Mouse (Mus musculus): ENCODE data around the gene Strada. TPM values are rescaled to one million over a fixed set of nuclear protein-coding genes. Genes with fewer than 3 reads are reported as not detected.

Gene Strada
- polyA plus RNA-seq, 1 experiment = 21.3 TPM

- H3K36me3 ChIP-seq (ENCODE audit: control insufficient read depth, insufficient read depth) = peaks cover 8% of the 10 kb centered on the region
- TF ChIP-seq FOSL1 (IDR thresholded peaks at IDR 0.05; ENCODE audit: insufficient read depth, low read length, poor library complexity, severe bottlenecking) (no peak), CEBPB (IDR thresholded peaks at IDR 0.05; ENCODE audit: low read depth) (no peak), CTCF (IDR thresholded peaks at IDR 0.05; ENCODE audit: control insufficient read depth, insufficient read depth, insufficient read length) (no peak), MYOG (IDR thresholded peaks at IDR 0.05; ENCODE audit: control insufficient read depth, extremely low read depth, insufficient read length) (no peak)
- H3K27me3 ChIP-seq (ENCODE audit: control insufficient read depth, insufficient read depth, insufficient read length) = no peaks in the 10 kb centered on the region
- H3K4me3 ChIP-seq (ENCODE audit: insufficient read depth, poor library complexity, severe bottlenecking) = no peak overlapping the region
- H3K79me2 ChIP-seq (ENCODE audit: control insufficient read depth, insufficient read depth) = no peaks in the 10 kb centered on the region
- H3ac ChIP-seq (ENCODE audit: control insufficient read depth, insufficient read length, low read depth) = no peak overlapping the region
- no peaks in the 10 kb centered on the region for H3K79me3 ChIP-seq (ENCODE audit: low read depth)
Observed at GRCm38 (mm10) chr11:106175081-106175480, 26.9 kb downstream of the Strada start.

- TF ChIP-seq CEBPB (IDR thresholded peaks at IDR 0.05; ENCODE audit: low read depth) = no peak
- no peaks in the 10 kb centered on the region for H3K27me3 ChIP-seq (ENCODE audit: control insufficient read depth, insufficient read depth, insufficient read length)
- H3K4me3 ChIP-seq (ENCODE audit: insufficient read depth, poor library complexity, severe bottlenecking) = no peak overlapping the region
- H3ac ChIP-seq (ENCODE audit: control insufficient read depth, insufficient read length, low read depth) = no peak overlapping the region
- H3K36me3 ChIP-seq (ENCODE audit: control insufficient read depth, insufficient read depth) = peaks cover 11% of the 10 kb centered on the region
- no peaks in the 10 kb centered on the region for H3K79me2 ChIP-seq (ENCODE audit: control insufficient read depth, insufficient read depth)
- no peaks in the 10 kb centered on the region for H3K79me3 ChIP-seq (ENCODE audit: low read depth)
Observed at GRCm38 (mm10) chr11:106174372-106174771, 27.6 kb downstream of the Strada start.

GRCm38 (mm10) chr11:106173228-106173627, 28.7 kb downstream of the Strada start:
- Histone ChIP-seq H3K27me3 (ENCODE audit: control insufficient read depth, insufficient read depth, insufficient read length) (no peaks in the 10 kb centered on the region), H3K79me3 (ENCODE audit: low read depth) (no peaks in the 10 kb centered on the region), H3K36me3 (ENCODE audit: control insufficient read depth, insufficient read depth) (peaks cover 13% of the 10 kb centered on the region), H3ac (ENCODE audit: control insufficient read depth, insufficient read length, low read depth) (no peak overlapping the region), H3K4me3 (ENCODE audit: insufficient read depth, poor library complexity, severe bottlenecking) (no peak overlapping the region), H3K79me2 (ENCODE audit: control insufficient read depth, insufficient read depth) (no peaks in the 10 kb centered on the region)
- TF ChIP-seq USF1 (IDR thresholded peaks at IDR 0.05; ENCODE audit: low read depth) (no peak), FOSL1 (IDR thresholded peaks at IDR 0.05; ENCODE audit: insufficient read depth, low read length, poor library complexity, severe bottlenecking) (no peak), MYOD1 (IDR thresholded peaks at IDR 0.05; ENCODE audit: control insufficient read depth, insufficient read length, low read depth) (no peak), CTCF (IDR thresholded peaks at IDR 0.05; ENCODE audit: control insufficient read depth, insufficient read depth, insufficient read length) (no peak), CEBPB (IDR thresholded peaks at IDR 0.05; ENCODE audit: low read depth) (no peak), MAX (IDR thresholded peaks at IDR 0.05) (no peak), MYOG (IDR thresholded peaks at IDR 0.05; ENCODE audit: control insufficient read depth, extremely low read depth, insufficient read length) (no peak)

GRCm38 (mm10) chr11:106170807-106171206, 31.2 kb downstream of the Strada start:
- no peaks in the 10 kb centered on the region for H3K79me2 ChIP-seq (ENCODE audit: control insufficient read depth, insufficient read depth)
- no peaks in the 10 kb centered on the region for H3K27me3 ChIP-seq (ENCODE audit: control insufficient read depth, insufficient read depth, insufficient read length)
- peaks cover 30% of the 10 kb centered on the region for H3K36me3 ChIP-seq (ENCODE audit: control insufficient read depth, insufficient read depth)
- H3ac ChIP-seq (ENCODE audit: control insufficient read depth, insufficient read length, low read depth) = no peak overlapping the region
- no peak overlapping the region for H3K4me3 ChIP-seq (ENCODE audit: insufficient read depth, poor library complexity, severe bottlenecking)
- no peaks in the 10 kb centered on the region for H3K79me3 ChIP-seq (ENCODE audit: low read depth)
- TF ChIP-seq MYOG (IDR thresholded peaks at IDR 0.05; ENCODE audit: control insufficient read depth, extremely low read depth, insufficient read length) = no peak
- no peak for TF ChIP-seq CTCF (IDR thresholded peaks at IDR 0.05; ENCODE audit: control insufficient read depth, insufficient read depth, insufficient read length)
- no peak for TF ChIP-seq MAX (IDR thresholded peaks at IDR 0.05)
- TF ChIP-seq MYOD1 (IDR thresholded peaks at IDR 0.05; ENCODE audit: control insufficient read depth, insufficient read length, low read depth) = no peak
- no peak for TF ChIP-seq FOSL1 (IDR thresholded peaks at IDR 0.05; ENCODE audit: insufficient read depth, low read length, poor library complexity, severe bottlenecking)
- no peak for TF ChIP-seq USF1 (IDR thresholded peaks at IDR 0.05; ENCODE audit: low read depth)
- no peak for TF ChIP-seq CEBPB (IDR thresholded peaks at IDR 0.05; ENCODE audit: low read depth)

- H3K36me3 ChIP-seq (ENCODE audit: control insufficient read depth, insufficient read depth) = peaks cover 41% of the 10 kb centered on the region
- H3K79me2 ChIP-seq (ENCODE audit: control insufficient read depth, insufficient read depth) = no peaks in the 10 kb centered on the region
- no peaks in the 10 kb centered on the region for H3K27me3 ChIP-seq (ENCODE audit: control insufficient read depth, insufficient read depth, insufficient read length)
- H3K4me3 ChIP-seq (ENCODE audit: insufficient read depth, poor library complexity, severe bottlenecking) = no peak overlapping the region
- TF ChIP-seq CEBPB (IDR thresholded peaks at IDR 0.05; ENCODE audit: low read depth) = peak; percentile 14
- TF ChIP-seq CTCF (IDR thresholded peaks at IDR 0.05; ENCODE audit: control insufficient read depth, insufficient read depth, insufficient read length) = no peak
- H3K79me3 ChIP-seq (ENCODE audit: low read depth) = no peaks in the 10 kb centered on the region
- H3ac ChIP-seq (ENCODE audit: control insufficient read depth, insufficient read length, low read depth) = no peak overlapping the region
Observed at GRCm38 (mm10) chr11:106167435-106167834, 34.5 kb downstream of the Strada start.

- H3K36me3 ChIP-seq (ENCODE audit: control insufficient read depth, insufficient read depth) = peaks cover 31% of the 10 kb centered on the region
- no peaks in the 10 kb centered on the region for H3K79me3 ChIP-seq (ENCODE audit: low read depth)
- no peaks in the 10 kb centered on the region for H3K27me3 ChIP-seq (ENCODE audit: control insufficient read depth, insufficient read depth, insufficient read length)
- H3ac ChIP-seq (ENCODE audit: control insufficient read depth, insufficient read length, low read depth) = no peak overlapping the region
- no peaks in the 10 kb centered on the region for H3K79me2 ChIP-seq (ENCODE audit: control insufficient read depth, insufficient read depth)
- TF ChIP-seq MAX (IDR thresholded peaks at IDR 0.05) = no peak
- TF ChIP-seq USF1 (IDR thresholded peaks at IDR 0.05; ENCODE audit: low read depth) = no peak
- no peak for TF ChIP-seq MYOD1 (IDR thresholded peaks at IDR 0.05; ENCODE audit: control insufficient read depth, insufficient read length, low read depth)
- no peak for TF ChIP-seq FOSL1 (IDR thresholded peaks at IDR 0.05; ENCODE audit: insufficient read depth, low read length, poor library complexity, severe bottlenecking)
- TF ChIP-seq MYOG (IDR thresholded peaks at IDR 0.05; ENCODE audit: control insufficient read depth, extremely low read depth, insufficient read length) = no peak
- TF ChIP-seq CTCF (IDR thresholded peaks at IDR 0.05; ENCODE audit: control insufficient read depth, insufficient read depth, insufficient read length) = no peak
- no peak for TF ChIP-seq CEBPB (IDR thresholded peaks at IDR 0.05; ENCODE audit: low read depth)
- H3K4me3 ChIP-seq (ENCODE audit: insufficient read depth, poor library complexity, severe bottlenecking) = no peak overlapping the region
Observed at GRCm38 (mm10) chr11:106164601-106165180, 37.3 kb downstream of the Strada start.

All from C2C12 (cell line).